Mouse (Mus musculus) thymus, adult 2 months (tissue): Measurements from ENCODE around the gene Uhrf1bp1l.

Experiments used
- CTCF ChIP-seq: fragments of 200-500 bp; IDR thresholded peaks from 2 replicates; pipeline ENCODE4 v1.5.1; 2012; ENCODE audit warnings: mild to moderate bottlenecking, control low read depth, low read length, moderate library complexity, borderline replicate concordance; ENCODE audit not compliant: control insufficient read depth, poor library complexity, insufficient read depth; ENCODE audit errors: extremely low read depth
- POLR2A ChIP-seq: fragments of 200-500 bp; IDR thresholded peaks from 2 replicates; pipeline ENCODE4 v1.6.1; 2012; ENCODE audit warnings: mild to moderate bottlenecking, low read length, control low read depth, moderate library complexity; ENCODE audit not compliant: control insufficient read depth, poor library complexity, insufficient read depth; ENCODE audit errors: extremely low read depth

DNA sequence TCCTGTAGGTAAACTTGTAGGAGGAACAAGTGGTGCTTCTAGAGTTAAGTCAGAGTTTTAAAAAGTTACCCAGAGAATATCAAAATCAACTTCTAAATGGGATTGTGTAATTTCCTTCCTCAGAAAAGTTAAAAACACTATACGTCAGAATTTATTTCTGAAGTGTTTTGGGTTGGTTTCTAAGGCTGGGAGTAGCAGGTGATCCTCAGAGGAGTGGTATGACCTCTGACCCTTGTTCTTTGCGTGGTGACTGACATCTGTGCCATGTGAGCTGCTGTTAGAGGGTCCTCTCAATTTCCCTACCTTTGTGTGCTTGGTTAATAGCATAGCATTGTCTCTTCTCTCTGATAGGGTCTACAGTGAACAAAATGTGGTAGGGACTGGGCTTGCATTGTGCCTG lies 27.1 kb downstream of the Uhrf1bp1l start:
- TF ChIP-seq CTCF: no peak
- TF ChIP-seq POLR2A: no peak
